Comparison of ENCODE assay signal across 17 mouse cellular contexts in genomic region chr10:118956352-118956751, GRCm38 (mm10).
DNase-seq lines count a peak whose midpoint lies in the region; ATAC-seq and TF ChIP-seq lines count a peak whose summit lies in the region.
"Had no signal": no experiment of that assay in that cellular context is flagged by ENCODE, and none has a peak within 500 bp of the region (broad histone marks: within the 10 kb centered on the region; RNA-seq: fewer than 3 reads in every experiment).

No protein-coding gene starts in this region.

- 28% methylated on average over 9 of the region's 9 CpGs for WGBS in embryonic facial prominence, embryonic 13.5 days

- TF ChIP-seq CTCF in layer of hippocampus, adult 2 months (conservative IDR thresholded peaks at IDR 0.05) = no peak

- DNase-seq in layer of hippocampus, adult 2 months (ENCODE audit: low spot score in 2 of 2) = peak in 1 of 2 experiments; percentile 31
- DNase-seq in layer of hippocampus, postnatal 10 days (ENCODE audit: low spot score in 2 of 2) = no peak
- DNase-seq in left cerebral cortex, postnatal 14 days (ENCODE audit: low spot score in 2 of 2) = peak; percentile 31 to 90
- DNase-seq in lung, postnatal 4 days = no peak
- no peak for DNase-seq in yolk sac, embryonic 10.5 days (ENCODE audit: low spot score)
- no peak for DNase-seq in heart, postnatal 10 days
- DNase-seq: cerebellum, adult 11-12 months; kidney, adult 2 months; kidney, postnatal 4 days; thymus, postnatal 36 days had no signal

- peaks cover 18% of the 10 kb centered on the region for H3K4me1 ChIP-seq in embryonic facial prominence, embryonic 13.5 days
- H3K4me1 ChIP-seq: stomach, embryonic 15.5 days had no signal

- H3K9ac ChIP-seq in embryonic facial prominence, embryonic 13.5 days = no peak overlapping the region
- H3K9ac ChIP-seq: hindbrain, embryonic 13.5 days; stomach, embryonic 15.5 days had no signal

- no peak overlapping the region for H3K4me2 ChIP-seq in embryonic facial prominence, embryonic 13.5 days
- H3K4me2 ChIP-seq: hindbrain, embryonic 13.5 days; liver, embryonic 11.5 days; stomach, embryonic 15.5 days had no signal

- no peaks in the 10 kb centered on the region for H3K36me3 ChIP-seq in embryonic facial prominence, embryonic 13.5 days
- H3K36me3 ChIP-seq: hindbrain, embryonic 13.5 days; stomach, embryonic 15.5 days had no signal

- ATAC-seq in embryonic facial prominence, embryonic 13.5 days (ENCODE audit: insufficient number of reproducible peaks, insufficient read depth, low FRiP score, low TSS enrichment, low read depth) = peak; percentile 80
- peak; percentile 92 for ATAC-seq in frontal cortex, adult (ENCODE audit: low TSS enrichment)
- ATAC-seq: CD4-positive, CD25-positive, alpha-beta regulatory T cell, adult 4 months; lung, postnatal 0 days had no signal

- peak overlapping the region; percentile 48 for H3K27ac ChIP-seq in layer of hippocampus, adult 2 months
- H3K27ac ChIP-seq in embryonic facial prominence, embryonic 13.5 days = 0 out of 2 replicates have a peak overlapping the region, but pooled peaks have one; percentile 39
- H3K27ac ChIP-seq: hindbrain, embryonic 13.5 days; stomach, embryonic 15.5 days had no signal

- no peaks in the 10 kb centered on the region for H3K27me3 ChIP-seq in embryonic facial prominence, embryonic 13.5 days
- H3K27me3 ChIP-seq: stomach, embryonic 15.5 days had no signal

- no peak overlapping the region for H3K4me3 ChIP-seq in layer of hippocampus, adult 2 months
- H3K4me3 ChIP-seq in embryonic facial prominence, embryonic 13.5 days = no peak overlapping the region
- H3K4me3 ChIP-seq: hindbrain, embryonic 13.5 days; stomach, embryonic 15.5 days had no signal

- no peaks in the 10 kb centered on the region for H3K9me3 ChIP-seq in embryonic facial prominence, embryonic 13.5 days
- H3K9me3 ChIP-seq: hindbrain, embryonic 13.5 days; stomach, embryonic 15.5 days had no signal

- intact Hi-C loops in left cerebral cortex, postnatal 14 days (cut with DNase I) = loop anchor here (5.0 kb wide), 1 partner anchor 84 kb away; the partner anchor contains the start of gene Dyrk2
- intact Hi-C loops in heart, postnatal 10 days (cut with DNase I) = no loop called here

Comparison
In these comparisons a context has a peak if more than half of its experiments do, and no peak if none do; other contexts are left out.
1. DNase-seq: peak in left cerebral cortex, postnatal 14 days (2 of 2); none in layer of hippocampus, postnatal 10 days (0 of 2), lung, postnatal 4 days (0 of 2), yolk sac, embryonic 10.5 days (single experiment) and heart, postnatal 10 days (0 of 2).